Mouse (Mus musculus) inflammation-experienced regulatory T-cells, adult 6 months (primary cell): ENCODE measurements around the gene Epb41l1. TPM values are rescaled to one million over a fixed set of nuclear protein-coding genes. Genes with fewer than 3 reads are reported as not detected.
A peak's percentile ranks its signal among the peaks of the same experiment; 100 is the strongest.
"Not testable (repeated sequence)": the region's sequence is repeated elsewhere in the genome, so short reads cannot be mapped to it uniquely, and the experiment has no call there.

Source experiments
- ATAC-seq: one replicate; pipeline ENCODE4 v1.8.0; 2017
- polyA plus RNA-seq, 3 experiments: library from polyadenylated mRNA; unstranded; fragments of 100-300 nt; shearing (Covaris generic); gene quantifications; one replicate each; pipeline ENCODE4 v1.2.1; 2017

Epb41l1 gene
- under 1 TPM in 2 of 3 experiments, not detected in 1; 0.07 to 0.09 TPM for polyA plus RNA-seq

DNA sequence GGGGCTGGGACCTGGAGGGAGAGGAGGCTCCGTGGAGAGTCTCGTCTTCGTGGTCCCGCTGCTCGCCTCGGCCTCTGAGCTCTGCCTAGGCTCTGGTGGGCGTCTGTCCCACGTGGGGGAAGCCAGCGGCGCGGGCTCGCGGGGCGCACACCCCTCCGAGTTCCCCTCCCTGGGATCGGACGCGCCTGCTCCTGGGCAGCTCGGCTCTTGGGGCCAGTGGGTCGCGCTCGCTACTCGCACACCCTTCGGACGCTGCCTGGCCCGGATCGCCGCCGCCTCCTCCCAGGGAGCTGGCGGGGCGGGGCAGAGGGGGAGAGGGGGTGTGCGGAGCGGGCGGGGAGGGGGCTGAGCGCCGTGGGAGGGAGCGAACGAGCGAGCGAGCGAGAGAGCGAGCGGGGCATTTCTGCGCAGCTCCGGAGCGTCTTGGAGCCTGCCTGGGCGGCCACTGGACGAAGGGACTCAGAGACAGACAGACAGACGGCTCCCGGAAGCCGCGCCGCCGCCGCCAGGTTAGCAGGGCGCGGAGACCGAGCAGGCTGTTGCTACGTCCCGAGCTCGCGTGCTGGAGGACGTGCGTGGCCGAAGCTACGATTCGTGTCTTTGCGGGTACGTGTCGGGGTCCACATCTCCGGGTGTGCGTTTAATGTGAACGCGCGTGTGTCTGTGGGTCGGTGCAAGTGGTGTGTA is at the start of gene Epb41l1:
Gene Epb41l1 (plus strand): TSS at position 216 of the 687 bp plus-strand sequence.
- peak; percentile 46 for ATAC-seq

DNA sequence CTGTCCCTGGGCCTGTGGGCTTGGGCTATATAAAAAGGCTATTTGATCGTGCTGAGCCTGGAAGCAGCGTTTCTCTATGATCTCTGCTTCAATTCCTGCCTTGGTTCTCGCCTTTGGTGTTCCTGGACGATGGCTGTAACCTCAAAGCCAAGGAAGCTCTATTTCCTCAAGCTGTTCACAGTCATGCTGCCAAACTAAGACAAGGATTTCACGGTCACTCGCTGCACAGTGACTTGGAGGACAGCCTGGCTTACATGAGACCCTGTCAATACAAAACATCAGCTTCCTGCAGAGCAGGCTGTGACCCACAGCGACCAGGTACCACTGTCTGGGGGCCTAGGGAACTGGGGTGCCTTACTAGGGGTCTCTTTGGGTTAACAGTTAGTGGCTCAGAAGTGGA is 43.8 kb upstream of the Epb41l1 start:
- ATAC-seq: no peak

DNA sequence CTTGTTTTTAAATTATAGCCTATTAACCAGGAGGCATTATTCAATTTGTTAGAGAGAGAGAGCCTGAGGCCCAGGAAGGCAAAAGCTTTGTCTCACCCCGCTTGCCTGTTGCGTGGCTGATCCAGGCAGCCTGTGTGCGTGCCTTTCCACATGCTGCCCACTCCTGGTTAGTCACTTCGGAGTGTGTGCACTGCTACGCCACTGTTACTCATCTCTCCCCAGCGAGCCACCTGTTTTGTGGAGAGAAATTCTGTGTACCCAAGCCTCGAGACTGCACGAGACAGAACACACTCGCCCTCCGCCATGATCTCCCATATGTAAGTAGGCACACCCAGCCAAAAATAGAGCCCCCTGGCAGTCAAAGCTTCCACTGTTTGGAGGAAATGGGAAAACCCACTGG is 40.8 kb upstream of the Epb41l1 start:
- ATAC-seq: no peak

DNA sequence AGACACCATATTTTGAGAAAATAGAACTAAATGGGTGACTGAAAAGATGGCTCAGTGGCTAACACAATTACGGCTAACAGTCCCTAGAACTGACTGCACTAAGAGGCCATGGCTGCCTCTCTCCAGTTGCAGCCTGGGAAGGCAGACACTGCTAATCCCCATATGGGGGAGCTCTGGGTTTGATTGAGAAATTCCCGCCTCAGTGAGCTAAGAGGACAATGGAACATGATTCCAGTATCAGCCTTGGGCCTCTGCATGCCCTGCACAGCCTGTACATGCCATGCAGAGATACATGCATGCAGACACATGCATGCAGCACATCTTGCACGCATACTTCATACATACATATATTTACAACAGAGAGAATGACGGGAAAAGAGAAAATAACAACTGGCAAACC is 39.4 kb upstream of the Epb41l1 start:
- ATAC-seq: no peak

DNA sequence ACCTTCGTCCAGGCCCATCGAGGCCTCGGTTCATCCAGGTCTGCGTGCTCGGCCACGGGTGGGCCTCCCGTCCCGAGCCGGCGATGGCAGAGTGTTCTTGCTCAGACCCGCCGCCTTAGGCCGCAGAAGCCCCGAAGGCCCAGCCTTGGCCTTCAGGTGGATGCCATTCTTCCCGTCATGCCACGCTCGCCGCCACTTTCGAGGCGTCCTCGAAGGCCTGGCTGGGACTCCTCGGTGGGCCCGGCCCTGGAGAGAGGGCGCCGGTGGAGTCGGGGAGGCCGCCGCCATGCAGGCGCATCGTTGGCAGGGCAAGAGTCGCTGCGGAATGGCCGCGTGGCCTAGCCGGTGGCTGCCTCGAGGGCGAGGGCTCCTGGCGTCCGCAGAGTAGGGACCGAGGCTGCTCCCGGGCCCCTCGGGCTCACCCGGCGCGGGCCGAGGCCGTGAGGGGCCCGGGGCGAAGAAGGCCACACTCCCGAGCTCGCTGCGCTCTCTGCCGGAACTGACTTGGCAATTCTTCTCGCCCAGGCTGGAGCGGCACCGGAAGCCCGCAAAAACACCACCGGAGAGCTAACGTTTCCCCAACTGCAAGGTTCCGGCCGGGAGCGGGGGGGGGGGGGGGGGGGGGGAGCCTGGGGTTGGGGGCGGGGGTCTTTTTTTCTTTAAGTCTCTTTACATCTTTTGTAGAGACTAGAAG is 28.1 kb upstream of the Epb41l1 start:
- ATAC-seq: peak; percentile 94

DNA sequence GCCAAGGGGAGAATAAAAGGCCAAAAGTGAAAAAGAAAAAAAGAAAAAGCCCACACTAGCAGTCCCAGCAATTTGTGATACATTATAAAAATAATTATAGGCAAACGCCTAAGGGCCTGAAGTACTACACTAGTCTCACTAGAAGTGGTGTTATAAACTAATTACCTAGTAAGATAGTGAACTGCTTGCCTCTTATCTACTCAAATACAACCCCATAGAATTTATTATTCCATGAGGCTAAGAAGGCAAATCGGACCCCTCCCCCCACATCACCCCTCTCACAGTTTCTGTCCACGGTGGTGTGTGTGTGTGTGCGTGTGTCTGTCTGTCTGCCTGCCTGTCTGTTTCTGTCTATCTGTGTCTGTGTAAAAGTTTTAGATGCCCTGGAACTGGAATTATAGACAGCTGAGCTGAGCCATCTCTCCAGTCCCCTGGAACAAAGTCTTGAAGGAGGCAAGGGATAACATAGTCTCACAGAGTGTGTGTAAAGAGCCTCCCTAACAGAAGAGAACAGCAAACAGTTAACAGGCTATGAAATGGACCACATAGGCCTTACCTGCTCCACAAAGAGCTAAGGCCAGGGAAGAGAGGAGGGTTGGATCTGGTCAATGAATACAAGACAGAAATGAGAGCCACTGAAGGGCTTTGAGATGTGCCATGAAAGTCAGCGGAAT is 27.4 kb upstream of the Epb41l1 start:
- ATAC-seq: no peak

DNA sequence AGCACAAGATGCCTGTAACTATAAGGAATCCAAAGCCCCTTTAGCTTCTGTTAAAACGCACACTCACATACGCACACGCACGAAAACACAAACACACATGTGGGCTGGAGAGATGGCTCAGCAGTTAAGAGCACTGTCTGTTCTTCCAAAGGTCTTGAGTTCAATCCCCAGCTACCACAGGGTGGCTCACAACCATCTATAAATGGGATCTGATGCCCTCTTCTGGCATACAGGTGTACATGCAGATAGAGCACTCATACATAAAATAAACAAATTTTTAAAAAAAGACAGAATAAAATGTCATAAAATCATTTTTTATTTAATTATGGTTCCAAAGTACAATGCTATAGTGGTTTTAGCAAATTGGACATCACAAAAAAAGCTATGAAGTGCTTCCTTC is 26.4 kb upstream of the Epb41l1 start:
- no peak for ATAC-seq

DNA sequence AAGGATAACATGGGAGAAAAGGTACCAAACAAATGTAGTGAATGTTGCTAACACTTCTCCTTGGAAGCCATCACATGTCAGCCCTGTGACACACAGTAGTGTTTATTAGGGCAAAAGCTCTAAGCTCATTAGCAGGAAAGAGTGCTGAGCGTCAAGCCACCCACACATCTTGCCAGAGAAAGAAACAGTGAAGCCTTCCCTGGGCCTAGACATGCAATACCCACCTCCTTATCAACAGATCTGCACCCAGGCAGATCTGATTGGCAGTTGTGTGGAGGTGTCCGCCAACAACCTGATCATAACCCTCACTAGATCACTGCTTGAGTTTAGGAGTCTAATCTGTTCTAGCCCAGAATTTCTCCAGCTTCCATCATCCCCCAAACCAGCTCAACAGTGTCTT is 24.6 kb upstream of the Epb41l1 start:
- no peak for ATAC-seq

DNA sequence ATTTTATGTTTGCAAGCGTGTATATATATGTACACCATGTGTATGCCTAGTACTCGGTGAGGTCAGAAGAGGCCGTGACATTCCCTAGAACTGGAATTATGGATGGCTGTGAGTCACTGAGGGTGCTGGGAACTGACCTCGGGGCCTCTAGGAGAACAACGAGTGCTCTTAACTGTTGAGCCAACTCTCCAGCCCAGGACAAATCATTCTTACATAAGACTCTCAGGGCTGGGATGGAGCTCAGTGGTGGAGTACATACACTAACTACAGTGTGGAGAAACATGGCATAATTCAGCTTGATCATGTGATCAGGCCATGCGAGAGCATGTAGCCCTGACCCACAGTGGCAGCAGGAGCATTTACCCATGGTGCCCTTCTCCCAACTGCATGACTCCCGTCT is 22.7 kb upstream of the Epb41l1 start:
- no peak for ATAC-seq

DNA sequence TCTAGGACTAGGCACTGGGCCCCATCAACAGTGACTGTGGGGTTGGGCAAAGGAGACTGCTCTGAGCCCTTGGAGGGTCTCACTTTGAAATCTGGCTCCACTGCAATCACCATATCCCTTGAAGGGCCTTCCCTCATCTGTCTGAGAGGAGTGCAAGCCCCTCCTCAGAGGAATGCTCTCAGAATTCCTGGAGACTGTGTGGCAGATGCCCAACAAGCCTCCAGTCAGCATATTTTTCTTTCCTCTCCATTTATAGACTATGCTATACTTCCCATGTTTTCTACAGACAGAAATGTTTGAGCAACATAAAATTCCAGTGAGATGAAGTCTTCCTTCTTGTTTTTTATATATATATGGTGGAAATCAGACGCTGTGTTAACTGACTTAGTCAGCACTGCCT is 21.2 kb upstream of the Epb41l1 start:
- no peak for ATAC-seq

DNA sequence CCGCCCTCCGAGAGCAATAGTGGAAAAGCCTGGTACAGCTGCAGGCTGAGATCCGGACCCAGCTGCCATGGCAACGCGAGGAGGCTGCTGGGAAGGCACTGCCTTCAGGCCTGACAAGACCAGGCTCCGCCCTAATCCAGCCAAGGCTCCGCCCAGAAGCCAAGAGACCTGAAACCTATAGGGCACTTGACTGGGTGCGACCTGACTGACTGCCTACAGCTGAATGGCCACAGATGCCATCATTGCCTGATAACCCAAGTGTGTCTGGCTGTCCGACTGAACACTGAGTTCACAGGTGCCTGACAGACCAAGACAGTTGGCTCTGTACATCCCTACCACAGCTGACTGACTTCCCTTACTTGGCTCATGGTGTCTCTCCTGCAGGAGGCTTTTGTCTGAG is 19.4 kb upstream of the Epb41l1 start:
- peak; percentile 38 for ATAC-seq

DNA sequence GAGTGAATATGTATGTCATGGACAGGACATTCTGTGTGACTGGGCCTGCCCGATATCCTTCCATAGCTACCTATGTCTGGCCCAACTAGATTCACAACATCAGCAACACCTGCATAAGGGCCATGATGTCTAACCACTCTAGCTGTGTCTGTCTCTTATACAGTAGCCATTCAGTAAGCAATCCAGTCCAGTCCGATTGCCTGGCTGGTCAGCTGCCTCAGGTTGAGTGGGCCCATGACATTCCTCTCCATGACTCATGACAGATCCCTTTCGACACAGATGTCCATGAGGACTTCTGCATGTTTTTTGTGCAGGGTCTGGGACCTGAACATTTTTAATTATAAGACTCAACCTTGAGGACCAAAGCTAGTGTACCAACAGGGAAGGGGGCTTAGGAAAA is 18.7 kb upstream of the Epb41l1 start:
- ATAC-seq: no peak

DNA sequence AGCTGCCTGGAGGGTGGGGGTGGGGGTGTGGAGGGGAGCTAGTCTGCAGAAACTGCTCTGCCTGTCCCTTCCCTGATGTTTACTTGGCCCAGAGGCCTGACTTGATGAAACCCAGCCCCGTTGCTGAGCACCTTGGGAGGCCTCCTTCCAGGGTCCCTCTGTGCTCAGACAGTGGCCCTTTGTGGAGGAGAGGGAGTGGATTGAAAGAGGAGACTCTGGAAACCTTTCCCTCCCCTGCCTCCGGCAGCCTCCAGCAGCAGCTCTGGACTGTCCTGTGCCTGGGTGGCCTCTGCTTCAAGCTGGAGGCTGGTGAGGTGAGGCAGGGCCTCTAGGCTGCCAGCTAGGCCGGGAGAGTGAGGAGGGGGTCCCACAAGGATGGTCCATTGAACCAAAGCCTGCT is 13.7 kb upstream of the Epb41l1 start:
- ATAC-seq: no peak

DNA sequence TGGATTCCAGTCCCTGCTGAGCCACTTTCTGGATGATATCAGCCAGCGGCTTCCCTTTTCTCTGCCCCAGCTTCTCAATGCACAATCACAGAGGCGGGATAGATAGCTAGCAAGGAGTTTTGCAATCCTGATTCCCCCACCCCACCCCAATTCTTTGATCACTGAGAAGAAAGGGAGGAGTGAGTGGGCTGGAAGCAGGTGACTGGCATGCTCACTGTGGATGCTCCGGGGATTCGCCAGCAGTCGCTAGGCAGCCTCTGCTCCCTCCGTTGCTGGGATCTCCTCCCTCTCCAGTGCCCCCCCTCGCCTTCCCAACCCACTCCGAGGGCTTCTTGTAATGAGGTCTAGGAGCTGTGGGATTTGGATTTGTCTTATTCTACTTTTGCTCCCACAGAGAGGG is 12.5 kb upstream of the Epb41l1 start:
- no peak for ATAC-seq

DNA sequence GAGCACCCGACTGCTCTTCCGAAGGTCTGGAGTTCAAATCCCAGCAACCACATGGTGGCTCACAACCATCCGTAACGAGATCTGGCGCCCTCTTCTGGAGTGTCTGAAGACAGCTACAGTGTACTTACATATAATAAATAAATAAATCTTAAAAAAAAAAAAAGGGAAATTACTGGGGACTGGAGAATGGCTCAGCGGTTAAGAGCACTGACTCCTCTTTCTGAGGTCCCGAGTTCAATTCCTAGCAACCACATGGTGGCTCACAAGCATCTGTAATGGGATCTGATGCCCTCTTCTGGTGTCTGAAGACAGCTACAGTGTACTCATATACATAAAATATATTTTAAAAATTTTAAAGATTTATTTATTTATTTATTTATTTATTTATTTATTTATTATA is 9.4 kb upstream of the Epb41l1 start:
- ATAC-seq: not testable (repeated sequence)

DNA sequence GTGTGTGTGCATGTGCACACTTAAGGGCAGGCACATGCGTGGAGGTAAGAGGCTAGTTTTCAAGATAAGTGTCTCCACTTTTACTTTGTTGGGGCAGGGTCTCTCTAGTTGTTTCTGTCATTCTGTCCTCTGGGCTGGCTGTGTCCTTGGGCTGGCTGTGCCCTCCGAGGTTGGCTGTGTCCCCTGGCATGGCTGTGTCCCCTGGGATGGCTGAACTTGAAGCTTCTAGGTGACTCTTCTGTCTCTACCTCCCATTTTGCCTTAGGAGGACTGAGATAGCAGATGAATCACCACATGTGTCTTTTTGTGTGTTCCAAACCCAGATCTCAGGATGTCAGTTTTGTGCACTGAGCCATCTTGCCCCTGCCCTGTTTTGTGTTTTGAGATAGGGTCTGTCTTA is 5.7 kb upstream of the Epb41l1 start:
- ATAC-seq: no peak

DNA sequence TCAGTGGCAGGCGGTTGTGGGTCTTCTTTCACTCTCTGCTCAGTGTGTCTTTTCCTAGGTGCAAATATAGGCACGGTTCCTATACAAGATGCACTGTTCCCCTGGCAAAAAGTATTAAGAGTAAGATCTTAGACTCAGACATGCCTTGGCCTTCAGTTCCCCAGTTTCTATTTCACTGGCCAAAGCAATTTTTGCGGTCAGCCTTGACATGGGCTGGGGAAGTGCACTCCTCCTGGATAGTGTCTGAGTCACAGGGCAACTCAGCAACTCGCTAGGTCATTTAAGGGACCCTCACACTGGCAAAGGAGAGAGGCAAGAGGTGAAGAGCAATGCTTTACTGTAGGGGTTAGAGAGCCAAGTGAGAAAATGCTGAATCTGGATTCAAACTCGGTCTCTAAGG is 5.0 kb upstream of the Epb41l1 start:
- no peak for ATAC-seq

DNA sequence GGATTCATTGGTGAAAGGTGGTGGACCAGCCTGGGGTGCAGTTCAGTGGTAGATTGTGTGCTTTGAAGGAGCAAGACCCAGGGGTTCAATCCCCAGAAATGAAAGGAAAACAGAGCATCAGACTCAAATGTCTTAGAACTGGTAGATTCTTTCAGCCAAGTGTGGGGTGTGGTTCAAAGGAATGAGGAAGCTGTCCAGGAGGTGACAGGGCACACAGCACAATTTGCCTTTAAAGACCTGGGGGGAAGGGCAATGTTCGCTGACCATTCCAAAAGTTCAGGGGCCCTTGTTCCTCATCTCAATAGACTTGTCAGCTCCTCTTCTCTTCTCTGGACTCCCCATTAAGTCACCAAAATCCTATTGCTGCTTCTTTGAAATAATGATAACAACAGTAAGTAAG is 3.5 kb upstream of the Epb41l1 start:
- no peak for ATAC-seq

DNA sequence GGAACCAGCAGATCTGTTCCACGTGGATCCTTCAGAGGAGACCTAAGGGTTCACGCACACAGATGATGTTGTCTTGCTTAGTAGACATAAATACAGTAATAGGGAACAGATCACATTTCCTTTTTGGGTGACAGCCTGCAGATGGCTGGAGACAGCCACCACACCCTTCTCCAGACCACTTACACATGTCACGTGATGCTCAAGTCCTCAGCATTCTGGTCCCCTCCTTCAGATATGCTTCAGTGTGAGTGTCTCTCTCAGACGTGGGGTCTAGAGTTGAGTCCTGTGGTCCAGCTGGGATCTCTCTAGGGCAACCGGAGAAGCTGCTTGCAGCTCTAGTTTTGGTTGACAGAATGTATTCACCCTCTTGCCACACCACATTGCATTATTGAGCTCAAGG is 2.2 kb upstream of the Epb41l1 start:
- ATAC-seq: no peak

DNA sequence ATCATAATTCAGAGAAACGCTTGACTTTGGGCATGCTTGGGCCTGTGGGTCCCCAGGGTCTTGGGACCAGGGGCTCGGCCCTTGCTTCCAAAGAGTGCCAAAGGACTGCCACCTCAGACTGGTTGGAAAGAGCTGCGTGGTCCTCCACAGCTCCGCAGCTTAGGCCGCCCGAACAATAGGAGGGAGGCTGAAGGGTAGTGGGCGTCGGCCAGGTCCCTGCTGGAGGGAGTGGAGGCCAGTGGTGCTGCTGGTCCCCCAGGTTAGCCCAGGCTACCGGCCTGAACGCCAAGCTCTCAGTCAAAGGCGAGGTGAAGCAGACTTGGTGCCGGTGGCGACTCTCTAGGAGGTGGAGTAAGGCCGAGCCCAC is 399 bp upstream of the Epb41l1 start:
- ATAC-seq: no peak

DNA sequence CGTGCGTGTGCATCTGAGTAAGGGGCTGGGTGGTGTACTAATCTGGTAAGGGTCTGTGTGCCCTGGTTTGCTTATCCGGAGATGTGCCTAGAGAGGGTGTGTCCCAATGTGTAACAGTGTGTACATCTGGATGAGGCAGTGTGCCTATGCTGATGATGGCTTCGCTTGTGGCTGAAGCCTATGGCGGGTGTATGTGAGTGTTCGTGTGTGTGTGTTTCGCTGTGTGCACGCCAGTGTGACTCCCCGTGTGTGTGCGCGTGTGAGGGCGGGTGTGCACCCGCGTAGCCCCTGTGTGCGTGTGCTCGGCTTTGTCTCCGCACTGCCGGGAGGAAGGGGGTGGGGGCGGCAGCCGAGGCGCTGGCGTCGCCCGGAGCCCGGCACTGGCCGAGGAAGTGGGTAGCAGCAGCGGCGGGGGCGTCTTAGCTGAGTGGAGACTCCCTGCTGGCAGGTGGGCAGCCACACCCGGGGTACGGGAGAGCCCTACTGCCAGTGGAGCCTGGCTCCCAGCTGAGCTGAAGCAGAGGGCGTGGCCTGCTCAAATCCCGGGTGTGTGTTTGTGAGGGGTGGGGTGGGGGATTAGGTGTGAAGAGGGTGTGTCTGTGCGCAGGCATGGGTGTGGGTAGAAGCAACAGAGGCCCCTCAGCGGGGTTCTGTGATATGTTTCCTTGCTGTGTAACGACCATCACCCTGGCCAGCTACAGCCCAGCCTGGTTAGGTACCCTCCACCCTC is 837 bp downstream of the Epb41l1 start:
- ATAC-seq: peak; percentile 50

DNA sequence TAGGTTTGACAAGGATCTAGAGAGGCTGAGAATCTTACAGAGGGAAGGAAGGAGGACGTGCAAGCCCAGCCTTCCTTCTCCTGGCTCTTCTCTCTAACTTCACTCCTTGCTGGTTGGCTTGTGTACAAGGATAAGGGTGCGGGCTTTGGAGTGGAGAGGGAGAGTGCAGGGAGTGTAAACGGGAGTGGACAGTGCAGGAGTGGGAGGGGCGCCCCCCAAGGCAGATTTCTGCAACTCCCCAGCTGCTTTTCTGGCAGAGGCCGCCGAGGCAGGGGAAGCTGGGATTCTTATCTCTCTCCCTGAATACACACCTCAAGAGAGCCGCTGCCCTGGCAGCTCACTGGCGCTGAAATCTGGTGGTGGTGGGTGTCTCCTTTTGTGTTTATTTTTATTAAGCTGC is 1.9 kb downstream of the Epb41l1 start:
- ATAC-seq: no peak

DNA sequence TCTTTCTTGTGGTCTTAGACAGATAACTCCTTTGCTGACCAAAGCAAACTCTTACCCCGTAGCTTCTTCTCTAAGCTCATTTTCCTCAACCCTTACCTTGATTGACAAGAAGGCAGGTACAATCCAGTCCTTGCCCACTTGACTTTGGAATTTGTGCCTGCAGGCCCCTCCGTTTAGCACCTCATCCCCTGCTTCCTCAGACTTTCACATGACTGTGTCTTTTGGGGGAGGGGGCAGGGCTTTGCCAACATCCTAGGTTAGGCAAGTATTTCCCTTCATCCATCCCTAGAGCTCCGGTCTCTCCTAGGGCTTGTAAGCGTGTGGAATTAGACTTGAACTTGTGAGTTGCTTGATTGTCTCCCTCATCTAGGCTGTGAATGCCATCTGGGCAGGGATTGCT is 3.0 kb downstream of the Epb41l1 start:
- no peak for ATAC-seq
